Mouse (Mus musculus) stomach, postnatal 0 days (tissue): ENCODE data around the gene Fam228a. TPM values are rescaled to one million over a fixed set of nuclear protein-coding genes. Genes with fewer than 3 reads are reported as not detected.

ENCODE experiments used
- ATAC-seq: fragments of 200-750 bp; cut with Nextera tagmentation; 2 replicates; pipeline ENCODE4 v1.8.0; 2017; ENCODE audit not compliant: low FRiP score, low TSS enrichment
- DNase-seq: peaks from one replicate; pipeline ENCODE4 v3.0.0-alpha.2; 2016; ENCODE audit warnings: low spot score
- H3K27ac ChIP-seq: fragments of 300-500 bp; sonication (generic); replicated peaks from 2 replicates; pipeline ENCODE4 v1.5.1; 2014; ENCODE audit warnings: mild to moderate bottlenecking, control low read depth
- H3K27me3 ChIP-seq: fragments of 300-500 bp; sonication (generic); 2 replicates; pipeline ENCODE4 v1.6.1; 2014; ENCODE audit warnings: low read length; ENCODE audit not compliant: control insufficient read depth, insufficient read depth
- H3K36me3 ChIP-seq: fragments of 300-500 bp; sonication (generic); 2 replicates; pipeline ENCODE4 v1.6.1; 2014; ENCODE audit warnings: low read length, mixed read lengths; ENCODE audit not compliant: control insufficient read depth, insufficient read depth
- H3K4me1 ChIP-seq: fragments of 300-500 bp; sonication (generic); replicated peaks from 2 replicates; pipeline ENCODE4 v1.6.1; 2014; ENCODE audit warnings: antibody characterized with exemption; ENCODE audit not compliant: control insufficient read depth, insufficient read depth
- H3K4me2 ChIP-seq: fragments of 300-500 bp; sonication (generic); replicated peaks from 2 replicates; pipeline ENCODE4 v1.6.1; 2014; ENCODE audit warnings: low read depth, mild to moderate bottlenecking, control low read depth, moderate library complexity
- H3K4me3 ChIP-seq: fragments of 300-500 bp; sonication (generic); 2 replicates; pipeline ENCODE4 v1.5.1; 2014; ENCODE audit warnings: low read depth, low read length, control low read depth
- H3K9ac ChIP-seq: fragments of 300-500 bp; sonication (generic); 2 replicates; pipeline ENCODE4 v1.6.1; 2014; ENCODE audit warnings: mild to moderate bottlenecking, low read length, control low read depth, mixed read lengths
- H3K9me3 ChIP-seq: fragments of 300-500 bp; sonication (generic); 2 replicates; pipeline ENCODE4 v1.6.1; 2016; ENCODE audit warnings: low read length; ENCODE audit not compliant: control insufficient read depth
- CTCF ChIP-seq: IDR thresholded peaks from 2 replicates; pipeline ENCODE4 v1.5.1; 2016; ENCODE audit warnings: antibody characterized with exemption, low read depth, mild to moderate bottlenecking, moderate library complexity
- EP300 ChIP-seq: optimal IDR thresholded peaks from 2 replicates; pipeline ENCODE3; 2016; ENCODE audit warnings: antibody characterized with exemption
- WGBS: fragments of 180-500 bp; shearing (Covaris S2); extraction: QIAGEN DNeasy Blood & Tissue Kit; methylation state at CpG from one replicate; pipeline ENCODE4 v1.1.7; 2014; 5-methylcytosine and 5-hydroxymethylcytosine counted together
- polyA plus RNA-seq: library from polyadenylated mRNA; unstranded; fragments of >200 nt; fragmentation: Nextera tagmentation; extraction: Ambion mirVana; gene quantifications from 2 replicates; pipeline ENCODE4 v1.2.1, GENCODE M21; 2015

Gene Fam228a
- polyA plus RNA-seq, 1 experiment from 2014 or later, result 0.05 TPM

DNA sequence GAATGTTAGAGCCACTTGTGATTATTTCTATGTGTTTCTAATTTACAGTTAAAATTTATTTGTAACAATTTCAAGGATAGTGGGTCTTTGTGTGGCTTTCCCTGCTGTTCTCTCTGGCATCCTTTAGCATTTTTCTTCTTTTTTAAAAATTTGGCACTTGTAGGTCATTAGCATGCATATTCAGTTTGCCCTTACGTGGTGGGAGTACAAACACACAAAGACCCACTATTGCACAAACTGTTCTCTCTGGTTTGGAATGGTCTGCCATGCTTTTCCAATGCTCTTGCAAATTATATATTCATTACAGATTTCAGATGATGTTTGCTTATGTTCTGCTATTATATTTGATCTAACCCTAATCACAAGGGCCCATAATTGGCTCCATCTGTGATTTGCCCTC is 61.9 kb downstream of the Fam228a start:
- WGBS, result 82% methylated on average over 1 of the region's 1 CpGs
- TF ChIP-seq CTCF (no peak), EP300 (no peak)
- no peak overlapping the region for H3K9ac ChIP-seq
- H3K36me3 ChIP-seq, result peaks cover 16% of the 10 kb centered on the region
- no peak overlapping the region for H3K27ac ChIP-seq
- no peak overlapping the region for H3K4me2 ChIP-seq
- DNase-seq (no peak), ATAC-seq (no peak)
- H3K4me1 ChIP-seq, result no peaks in the 10 kb centered on the region
- H3K9me3 ChIP-seq, result no peaks in the 10 kb centered on the region
- no peak overlapping the region for H3K4me3 ChIP-seq
- H3K27me3 ChIP-seq, result no peaks in the 10 kb centered on the region

DNA sequence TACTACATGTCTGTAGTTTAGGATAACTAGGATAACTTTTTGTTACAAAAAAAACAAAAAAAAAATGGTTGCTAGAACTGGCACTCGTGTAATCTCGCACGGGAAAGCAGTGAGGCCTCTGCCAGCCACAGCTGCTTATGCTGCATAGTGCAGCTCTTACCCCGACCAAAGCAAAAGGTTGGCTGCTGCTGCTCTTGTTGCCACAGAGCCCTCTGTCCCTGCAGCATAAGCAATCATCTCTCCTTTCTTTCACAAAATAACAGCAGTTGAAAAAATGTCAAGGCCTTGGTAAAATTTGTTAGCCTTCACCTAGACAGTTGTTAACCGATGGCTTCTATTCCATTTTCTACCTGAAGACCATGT is 72.6 kb downstream of the Fam228a start:
- Histone ChIP-seq H3K4me1 (no peaks in the 10 kb centered on the region), H3K4me2 (no peak overlapping the region), H3K9ac (no peak overlapping the region), H3K36me3 (peaks cover 15% of the 10 kb centered on the region), H3K4me3 (no peak overlapping the region), H3K27ac (no peak overlapping the region), H3K9me3 (no peaks in the 10 kb centered on the region), H3K27me3 (no peaks in the 10 kb centered on the region)
- no peak for TF ChIP-seq EP300
- no peak for TF ChIP-seq CTCF
- no peak for DNase-seq
- no peak for ATAC-seq
- WGBS, result 85% methylated on average over 5 of the region's 5 CpGs

DNA sequence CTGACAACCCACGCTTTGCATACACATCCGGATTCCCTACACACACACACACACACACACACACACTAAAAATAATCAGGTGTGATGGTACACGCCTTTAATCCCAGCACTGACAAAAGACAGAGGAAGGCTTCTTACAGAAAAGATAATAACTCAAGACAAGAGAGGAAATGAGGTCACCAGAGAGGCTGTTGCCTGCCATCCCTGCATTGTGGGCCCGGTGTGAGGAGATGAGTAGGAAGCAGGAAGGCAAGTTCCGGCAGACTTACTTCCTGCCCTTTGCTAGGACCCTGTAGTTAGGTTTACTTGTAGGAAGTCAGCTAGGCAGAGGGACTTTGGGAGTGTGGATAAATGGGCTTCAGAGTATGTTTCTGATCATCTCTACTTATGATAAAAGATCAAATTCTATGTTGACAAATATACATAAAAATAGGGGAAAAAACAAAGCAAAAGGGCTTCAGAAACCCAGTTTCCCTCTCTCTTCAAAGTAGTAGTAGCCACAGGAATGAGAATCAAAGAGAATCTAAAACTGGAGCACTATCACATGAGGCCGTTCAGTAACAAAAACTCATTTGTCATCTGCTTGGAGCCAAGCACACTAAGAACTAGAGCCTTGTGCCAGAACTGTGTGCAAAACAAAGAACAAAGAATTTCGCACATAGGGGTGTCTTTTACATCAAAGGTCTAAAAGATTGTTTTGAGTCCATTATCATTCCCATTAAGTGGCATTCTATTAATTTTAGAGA is 73.1 kb downstream of the Fam228a start:
- H3K4me1 ChIP-seq, result no peaks in the 10 kb centered on the region
- ATAC-seq, result no peak
- DNase-seq, result no peak
- no peaks in the 10 kb centered on the region for H3K9me3 ChIP-seq
- no peaks in the 10 kb centered on the region for H3K27me3 ChIP-seq
- no peak overlapping the region for H3K4me2 ChIP-seq
- H3K36me3 ChIP-seq, result peaks cover 17% of the 10 kb centered on the region
- no peak overlapping the region for H3K4me3 ChIP-seq
- 78% methylated on average over 7 of the region's 7 CpGs for WGBS
- no peak overlapping the region for H3K9ac ChIP-seq
- H3K27ac ChIP-seq, result no peak overlapping the region
- TF ChIP-seq CTCF, result no peak
- no peak for TF ChIP-seq EP300

Other genes starting within 250 kb of the Fam228a start
- gene Itsn2, start 145.8 kb downstream of the Fam228a start, polyA plus RNA-seq, result 23.3 and 26.9 TPM in 2 replicates
- gene Gm3625, start 145.5 kb downstream of the Fam228a start, polyA plus RNA-seq, result not detected in 2 replicates
- gene Pfn4, start 30.6 kb upstream of the Fam228a start, polyA plus RNA-seq, result 0.96 and 1.4 TPM in 2 replicates
- gene Fam228b, start 30.8 kb upstream of the Fam228a start, polyA plus RNA-seq, result 0.68 and 1.0 TPM in 2 replicates
- gene Sf3b6, start 79.1 kb upstream of the Fam228a start, polyA plus RNA-seq, result 288 and 301 TPM in 2 replicates
- 7.7 and 8.3 TPM in 2 replicates for gene Fkbp1b, start 103.2 kb upstream of the Fam228a start, polyA plus RNA-seq
- 7.4 and 8.2 TPM in 2 replicates for gene Wdcp, start 104.9 kb upstream of the Fam228a start, polyA plus RNA-seq
- gene Mfsd2b, start 135.9 kb upstream of the Fam228a start, polyA plus RNA-seq, result 0.30 and 0.38 TPM in 2 replicates
- gene Ubxn2a, start 169.3 kb upstream of the Fam228a start, polyA plus RNA-seq, result 35.2 and 37.6 TPM in 2 replicates
- 4.1 and 4.6 TPM in 2 replicates for gene Atad2b, start 178.9 kb upstream of the Fam228a start, polyA plus RNA-seq